Mouse (Mus musculus) kidney, adult 18-20 months (tissue): ENCODE results near the gene Sema4d.
"Not testable (repeated sequence)": the region's sequence is repeated elsewhere in the genome, so short reads cannot be mapped to it uniquely, and the experiment has no call there.

ENCODE experiments used
- DNase-seq: peaks from one replicate; pipeline ENCODE4 v3.0.0; 2021

The Sema4d gene

DNA sequence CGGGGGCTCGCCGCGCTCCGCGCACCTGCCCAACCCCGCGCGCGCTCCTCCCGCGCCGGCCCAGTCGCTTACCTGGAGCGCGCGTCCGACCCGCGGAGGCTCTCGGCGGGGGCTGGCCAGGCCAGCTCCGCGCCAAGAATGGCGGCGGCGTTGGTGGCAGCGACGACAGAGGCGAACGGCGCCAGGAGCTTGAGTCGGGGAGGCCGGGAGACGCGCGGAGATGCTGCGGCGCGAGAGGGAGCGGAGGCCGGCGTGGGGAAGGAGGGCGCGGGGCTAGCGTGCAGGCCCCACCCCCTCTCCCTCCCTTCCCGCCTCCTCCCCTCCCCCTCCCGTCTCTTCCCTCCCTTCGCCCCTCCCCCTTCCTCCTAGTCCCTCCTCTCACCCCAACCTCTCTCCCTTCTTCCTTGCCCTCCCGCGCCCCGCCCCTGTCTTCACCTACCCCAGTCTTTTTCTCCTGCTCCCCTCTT is at the start of gene Sema4d:
Sema4d (minus strand) TSS at position 323 of the 467 bp plus-strand sequence.
- DNase-seq = peak; percentile 70

GRCm38 (mm10) chr13:51843298-51843697 is 49.8 kb upstream of the Sema4d start:
- no peak for DNase-seq

DNA sequence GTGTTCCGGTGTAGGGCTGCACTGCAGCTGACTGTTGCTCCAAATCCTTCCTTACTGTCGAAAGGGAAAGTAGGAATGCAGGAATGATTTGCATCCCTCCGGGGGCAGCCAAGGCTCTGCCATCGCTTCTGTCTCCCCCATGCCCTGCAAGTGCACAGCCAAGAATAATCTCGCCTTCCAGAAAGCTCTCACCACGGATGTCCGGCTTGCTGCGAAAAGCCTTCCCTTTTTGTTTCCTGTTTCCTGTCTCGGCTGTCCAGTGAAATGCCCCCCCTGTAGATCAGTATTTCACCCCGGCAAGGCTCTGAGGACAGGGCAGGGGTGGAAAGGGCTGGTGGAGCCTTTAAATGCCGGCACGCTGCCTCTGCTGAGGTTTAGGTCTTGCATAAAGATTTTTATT is 49.2 kb upstream of the Sema4d start:
- no peak for DNase-seq

GRCm38 (mm10) chr13:51842191-51842590 is 48.6 kb upstream of the Sema4d start:
- no peak for DNase-seq

DNA sequence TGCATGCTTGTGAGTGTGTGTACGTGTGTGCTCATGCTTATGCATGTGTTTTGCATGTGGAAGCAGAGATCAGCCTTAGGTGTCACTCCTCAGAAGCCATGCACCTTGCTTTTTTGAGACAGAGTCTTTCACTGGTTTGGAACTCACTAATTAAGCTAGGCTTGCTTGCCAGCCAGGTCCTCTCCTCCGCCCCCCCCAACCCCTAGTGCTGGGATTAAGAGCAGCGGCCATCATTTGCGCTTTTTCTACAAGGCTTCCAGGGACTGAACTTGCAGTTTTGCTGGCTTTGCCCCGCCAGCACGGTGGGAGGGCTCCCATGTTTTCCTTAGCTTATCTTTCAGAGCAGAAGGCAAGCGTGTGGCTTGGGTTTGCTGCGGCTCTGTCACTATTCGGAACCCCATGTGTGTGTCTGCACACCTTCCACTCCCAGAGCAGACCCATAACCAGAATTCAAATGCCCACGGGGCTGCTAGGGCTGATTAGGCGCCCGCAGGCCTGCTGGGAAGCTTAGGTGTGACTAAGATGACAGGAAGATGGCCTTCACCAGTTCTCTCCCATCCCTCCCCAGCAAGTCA is 48.1 kb upstream of the Sema4d start:
- no peak for DNase-seq

- DNase-seq = no peak
These were observed 47.2 kb upstream of the Sema4d start for GRCm38 (mm10) chr13:51840702-51841101.

DNA sequence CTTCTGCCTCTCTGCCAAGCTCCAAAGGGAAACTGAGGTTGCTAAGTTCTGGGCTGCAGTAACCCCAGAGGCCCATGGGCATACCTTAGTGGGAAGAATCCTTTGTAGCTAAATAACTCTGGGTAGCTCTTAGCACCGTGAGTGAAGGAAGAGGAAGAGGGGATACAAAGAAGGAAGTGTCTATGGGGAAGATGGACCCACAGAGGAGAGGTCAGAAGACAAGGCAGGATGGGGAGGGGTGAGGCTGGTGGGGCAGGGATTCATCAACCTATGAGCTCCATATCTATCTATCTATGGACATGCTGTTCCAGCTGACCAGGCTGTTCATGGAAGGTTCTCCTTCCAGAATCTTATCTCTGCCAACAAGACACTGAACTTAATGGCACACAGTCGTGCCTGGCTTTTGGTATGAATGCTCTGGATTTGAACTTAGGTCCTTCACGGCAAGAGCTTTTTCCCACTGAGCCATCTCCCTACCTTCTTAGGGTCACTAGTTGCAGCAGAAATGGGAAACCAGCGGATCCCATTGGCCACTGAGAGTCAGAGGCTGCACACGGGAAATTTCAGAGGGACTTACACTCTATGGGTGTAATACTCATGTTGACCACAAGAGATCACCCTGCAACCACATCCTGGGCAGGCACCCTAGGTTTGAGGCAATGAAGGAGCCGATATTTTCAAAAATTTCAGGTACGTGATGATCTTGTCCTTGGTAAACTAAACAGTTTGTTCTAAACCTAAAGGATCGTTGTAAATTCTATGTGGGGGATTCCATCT is 45.9 kb upstream of the Sema4d start:
- DNase-seq = no peak

GRCm38 (mm10) chr13:51837402-51837801 is 43.9 kb upstream of the Sema4d start:
- no peak for DNase-seq

DNA sequence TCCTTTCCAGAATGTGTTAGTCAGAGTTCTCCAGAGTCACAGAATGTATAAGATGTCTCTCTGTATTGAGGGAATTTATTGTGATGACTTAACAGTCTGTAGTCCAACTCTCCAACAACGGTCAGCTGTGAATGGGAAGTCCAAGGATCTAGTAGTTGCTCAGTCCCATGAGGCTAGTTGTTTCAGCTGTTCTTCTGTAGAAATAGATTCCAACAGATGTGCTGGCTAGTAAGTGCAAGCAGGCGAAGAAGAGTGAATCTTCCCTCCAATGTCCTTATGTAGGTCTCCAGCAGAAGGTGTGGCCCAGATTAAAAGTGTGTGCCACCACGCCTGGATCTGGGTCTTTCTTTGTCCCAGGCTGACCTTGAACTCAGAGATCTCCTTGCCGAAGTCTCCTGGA is 41.7 kb upstream of the Sema4d start:
- DNase-seq = not testable (repeated sequence)

DNA sequence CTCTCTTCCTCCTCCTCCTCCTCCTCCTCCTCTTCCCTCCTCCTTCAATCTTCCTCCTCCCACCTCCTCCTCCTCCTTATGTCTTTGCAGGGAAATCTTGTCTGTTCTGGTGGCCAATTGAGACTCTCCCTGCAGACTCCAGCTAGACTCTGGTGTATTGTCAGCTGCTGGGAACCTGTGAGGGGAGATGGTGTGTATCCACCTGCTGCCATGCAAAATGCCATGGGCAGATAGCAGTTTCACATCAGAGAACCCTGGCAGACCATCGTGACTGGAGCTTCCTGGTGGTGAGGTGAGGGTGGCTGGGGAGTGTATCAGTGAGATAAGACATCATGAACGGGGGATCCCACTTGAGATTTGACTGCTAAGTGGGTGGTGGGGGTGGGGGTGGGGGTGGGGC is 41.0 kb upstream of the Sema4d start:
- no peak for DNase-seq

GRCm38 (mm10) chr13:51834024-51834423 is 40.5 kb upstream of the Sema4d start:
- DNase-seq = peak; percentile 50

- DNase-seq = no peak
These were observed 40.1 kb upstream of the Sema4d start for GRCm38 (mm10) chr13:51833611-51834010.

GRCm38 (mm10) chr13:51832491-51832890 is 38.9 kb upstream of the Sema4d start:
- DNase-seq = no peak

DNA sequence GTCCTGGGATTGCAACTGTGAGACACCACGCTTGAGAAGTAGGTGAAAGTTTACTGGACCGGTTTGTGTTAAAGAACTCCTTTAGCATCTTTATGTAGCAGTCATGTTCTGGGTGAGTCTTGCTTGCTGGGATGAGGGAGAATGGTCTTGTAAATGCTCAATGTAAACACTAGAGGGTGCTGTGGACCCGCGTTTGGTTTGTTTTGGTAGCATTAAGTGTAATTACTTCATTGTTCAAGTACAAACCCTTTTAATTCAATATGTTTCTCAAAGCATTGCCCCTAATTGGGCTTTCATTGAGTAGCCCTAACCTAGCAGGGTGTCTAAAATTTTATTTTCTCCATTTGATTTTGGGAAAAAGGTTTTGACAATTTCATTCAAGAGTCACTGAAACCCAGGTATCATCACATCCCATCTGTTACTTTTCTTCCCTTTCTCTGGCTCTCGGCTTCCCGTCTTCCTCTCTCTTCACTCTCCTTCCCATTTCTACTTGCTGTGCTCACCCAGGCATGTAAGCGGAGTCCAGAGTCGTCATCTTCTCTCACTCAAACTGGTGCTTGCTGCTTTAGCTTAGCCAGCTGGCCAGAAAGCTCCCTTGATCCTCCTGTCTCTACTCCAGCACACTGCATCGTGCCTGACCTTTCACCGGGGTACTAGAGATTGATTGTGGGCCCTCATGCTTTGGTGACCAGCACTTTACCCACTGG is 37.4 kb upstream of the Sema4d start:
- peak; percentile 50 for DNase-seq

DNA sequence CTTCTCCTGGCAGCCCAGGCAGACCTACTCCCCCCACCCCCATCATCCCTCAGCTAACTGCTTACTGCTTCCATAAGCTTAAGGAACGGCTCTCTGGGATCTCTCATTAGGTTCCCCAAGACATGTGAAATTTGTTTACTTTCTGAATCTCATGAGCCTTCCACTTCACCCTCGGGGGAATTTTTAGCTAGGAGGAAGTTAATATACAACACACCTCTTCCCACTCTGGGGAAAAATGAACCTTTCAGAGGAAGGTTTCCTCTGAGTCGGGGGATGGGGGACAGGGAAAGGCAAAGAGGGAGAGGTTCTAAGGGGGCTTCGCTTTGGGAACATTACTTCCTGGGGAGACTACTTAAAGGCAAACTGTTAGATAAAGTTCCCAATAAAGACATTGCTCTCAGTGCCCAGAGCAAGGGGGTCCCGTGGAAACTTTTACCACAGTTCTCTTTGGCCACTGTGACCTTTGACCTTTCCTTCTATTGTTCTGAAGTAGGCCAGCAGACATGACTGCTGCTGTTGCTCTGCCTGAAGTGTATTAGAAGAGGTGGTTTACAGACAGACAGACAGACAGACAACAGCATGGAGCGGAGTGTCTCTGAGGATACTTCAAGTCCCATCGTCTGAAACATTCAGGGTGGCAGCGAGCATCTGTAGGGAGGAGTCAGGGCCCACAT is 30.4 kb upstream of the Sema4d start:
- peak; percentile 38 for DNase-seq

DNA sequence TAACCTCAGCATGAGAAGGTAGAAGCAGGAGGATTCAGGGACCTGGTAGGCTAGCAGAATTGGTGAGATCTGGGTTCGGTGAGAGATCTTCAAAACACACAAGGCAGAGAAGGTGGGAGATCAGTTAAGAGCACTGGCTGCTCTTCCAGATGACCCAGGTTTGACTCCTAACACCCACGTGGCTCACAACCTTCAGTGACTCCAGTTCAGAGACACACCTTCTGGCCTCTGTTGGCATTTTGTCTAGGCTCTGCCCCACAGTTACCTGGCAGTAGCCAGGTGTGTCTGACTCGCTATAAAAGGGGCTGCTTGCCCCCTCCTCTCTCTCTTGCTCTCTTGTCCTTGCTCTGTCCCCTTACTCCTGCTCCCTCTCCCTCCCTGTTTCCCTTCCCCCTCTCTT is 28.4 kb upstream of the Sema4d start:
- DNase-seq = no peak

- DNase-seq = no peak
These were observed 25.8 kb upstream of the Sema4d start for GRCm38 (mm10) chr13:51819351-51819750.

GRCm38 (mm10) chr13:51818944-51819326 is 25.4 kb upstream of the Sema4d start:
- no peak for DNase-seq

DNA sequence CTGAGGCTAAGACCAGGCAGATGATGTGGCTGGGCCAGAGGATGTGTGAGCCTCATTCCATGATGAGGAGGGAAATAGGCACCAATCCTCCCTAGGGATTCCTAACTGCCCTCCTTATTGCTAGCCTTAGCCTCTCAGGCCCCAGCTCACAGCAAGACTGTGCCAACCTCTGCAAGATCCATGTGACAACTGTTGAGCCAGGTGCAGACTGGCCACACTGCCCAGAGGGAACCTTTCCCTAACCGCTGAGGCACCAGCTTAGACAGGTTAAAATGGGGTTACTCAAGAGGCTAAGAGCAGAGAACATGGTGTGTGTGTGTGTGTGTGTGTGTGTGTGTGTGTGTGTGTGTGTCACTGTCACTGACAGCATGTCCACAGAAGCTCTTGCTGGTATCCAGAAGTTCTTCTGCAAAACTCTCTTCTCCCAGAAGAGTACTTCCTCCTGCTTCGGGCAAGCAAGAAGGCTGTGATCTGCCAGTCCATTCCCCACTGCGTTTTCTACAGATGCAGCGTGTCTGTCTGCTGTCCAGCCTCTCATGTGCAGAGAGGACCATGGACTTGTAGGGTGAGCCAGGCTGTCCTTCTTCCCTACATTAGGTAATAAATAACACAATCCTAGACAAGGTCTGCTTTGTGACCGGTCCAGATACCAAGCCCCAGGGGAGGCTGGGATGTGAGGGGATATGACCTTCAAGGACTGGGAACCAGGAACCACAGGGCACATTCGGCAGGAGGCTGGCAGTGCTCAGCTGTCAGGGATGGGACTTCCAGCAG is 24.8 kb upstream of the Sema4d start:
- peak; percentile 66 for DNase-seq

- DNase-seq = no peak
These were observed 23.1 kb upstream of the Sema4d start for GRCm38 (mm10) chr13:51816559-51817041.

DNA sequence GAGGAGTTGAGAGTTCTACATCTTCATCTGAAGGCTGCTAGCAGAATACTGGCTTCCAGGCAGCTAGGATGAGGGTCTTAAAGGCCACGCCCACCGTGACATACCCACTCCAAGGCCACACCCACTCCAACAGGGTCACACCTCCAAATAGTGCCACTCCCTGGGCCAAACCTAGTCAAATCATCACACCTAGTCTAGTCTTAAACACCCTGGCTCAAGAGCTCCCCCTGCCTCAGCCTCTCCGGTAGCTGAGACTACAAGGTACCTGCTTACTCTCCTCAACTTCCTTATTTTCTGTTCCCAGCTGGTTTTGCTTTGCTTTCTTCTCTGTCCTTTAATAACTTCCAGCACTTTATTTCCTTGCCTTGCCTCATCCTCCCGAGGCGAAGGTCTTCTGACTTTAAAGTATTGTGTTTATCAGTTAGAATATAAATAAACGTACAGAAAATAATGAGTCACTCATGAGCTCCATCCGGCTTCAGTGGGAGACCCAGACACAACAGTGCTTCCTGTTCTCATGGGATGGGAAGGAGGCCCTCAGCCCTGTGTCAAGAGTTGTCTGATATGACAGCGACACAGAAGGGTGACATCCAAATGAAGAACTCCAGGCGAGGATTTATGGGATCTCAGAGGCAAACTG is 22.4 kb upstream of the Sema4d start:
- peak; percentile 35 for DNase-seq

DNA sequence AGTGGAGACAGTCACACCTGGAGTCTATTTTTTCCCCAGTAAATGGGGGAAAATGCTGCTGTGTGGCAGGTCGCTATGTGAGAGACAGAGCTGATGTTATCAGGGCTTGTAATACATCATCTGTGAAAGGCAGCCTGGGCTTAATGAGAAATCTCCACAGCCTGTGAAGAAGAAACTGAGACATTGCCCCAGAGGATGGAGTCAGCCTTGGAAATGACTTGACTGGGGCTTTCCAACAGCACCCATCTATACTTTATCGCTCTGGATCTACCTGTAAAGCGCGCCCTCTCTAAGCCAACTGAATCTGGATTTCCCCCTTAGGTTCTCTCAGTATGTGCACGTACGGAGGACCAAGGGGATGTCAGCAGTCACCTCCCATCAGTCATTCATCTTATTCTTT is 21.1 kb upstream of the Sema4d start:
- DNase-seq = no peak
